Mouse (Mus musculus) bone marrow, adult 2 months (tissue): ENCODE results near the gene Hist1h2ab. TPM values are rescaled to one million over a fixed set of nuclear protein-coding genes. Genes with fewer than 3 reads are reported as not detected.
"Not testable (repeated sequence)": the region's sequence is repeated elsewhere in the genome, so short reads cannot be mapped to it uniquely, and the experiment has no call there.

Experiments
- H3K27ac ChIP-seq: fragments of 200-500 bp; 2 replicates; pipeline ENCODE4 v1.5.1; 2012; ENCODE audit warnings: low read depth, mild to moderate bottlenecking, control low read depth, inconsistent platforms, low read length; ENCODE audit not compliant: control insufficient read depth, poor library complexity, insufficient read depth
- H3K4me1 ChIP-seq: fragments of 200-500 bp; 2 replicates; pipeline ENCODE4 v1.6.1; 2011; ENCODE audit warnings: low read length; ENCODE audit not compliant: control insufficient read depth, insufficient read depth
- H3K4me3 ChIP-seq: fragments of 200-500 bp; replicated peaks from 2 replicates; pipeline ENCODE3; 2011; ENCODE audit warnings: mild to moderate bottlenecking, low read depth, low read length, control low read depth; ENCODE audit not compliant: control insufficient read depth
- CTCF ChIP-seq: fragments of 200-500 bp; IDR thresholded peaks from 2 replicates; pipeline ENCODE4 v1.5.1; 2011; ENCODE audit warnings: low read length, control low read depth; ENCODE audit not compliant: control insufficient read depth, insufficient read depth
- POLR2A ChIP-seq: fragments of 200-500 bp; IDR thresholded peaks from 2 replicates; pipeline ENCODE4 v1.6.1; 2011; ENCODE audit warnings: low read depth, mild to moderate bottlenecking, control low read depth, low read length, borderline replicate concordance; ENCODE audit not compliant: control insufficient read depth
- WGBS: fragments of 180-500 bp; shearing (Covaris S2); methylation state at CpG from one replicate; pipeline ENCODE4 v1.1.7; 2018; 5-methylcytosine and 5-hydroxymethylcytosine counted together
- polyA plus RNA-seq: library from polyadenylated mRNA; stranded (reverse); fragments of >200 nt; gene quantifications from 2 replicates; pipeline ENCODE4 v1.2.4, GENCODE M21; 2011; ENCODE audit warnings: low replicate concordance; ENCODE audit not compliant: missing spikeins, insufficient read depth, insufficient read length

Hist1h2ab gene
- 30.3 and 31.4 TPM in 2 replicates for polyA plus RNA-seq

GRCm38 (mm10) chr13:23750839-23751477, at the start of gene Hist1h2ab:
Gene Hist1h2ab (plus strand): TSS chr13:23751126.
- WGBS = under 1% methylated on average over 31 of the region's 47 CpGs
- peak within 1 kb of the TSS; percentile 69 for H3K4me3 ChIP-seq
- peak within 1 kb of the TSS; percentile 94 for H3K27ac ChIP-seq
- TF ChIP-seq POLR2A = peak; percentile 98
- not testable (repeated sequence) for H3K4me1 ChIP-seq

DNA sequence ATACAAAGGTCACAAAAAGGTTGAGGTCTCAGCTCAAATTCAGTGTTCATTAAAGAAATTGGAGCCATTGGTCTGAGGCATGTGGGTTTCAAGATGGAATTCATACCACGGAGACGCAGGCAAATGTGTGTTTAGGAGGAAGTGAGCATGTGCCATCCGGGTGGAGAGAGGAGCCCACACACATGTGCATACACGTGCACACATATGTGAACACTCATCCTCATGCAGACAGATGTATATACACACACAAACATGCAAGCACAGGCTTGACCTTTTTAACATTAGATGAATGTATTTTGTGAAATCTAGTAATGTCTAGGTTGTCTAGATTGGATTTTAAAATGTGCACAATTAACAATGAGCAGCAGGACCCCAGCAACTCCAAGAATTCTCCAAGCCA, 48.7 kb upstream of the Hist1h2ab start:
- Histone ChIP-seq H3K4me1 (no peaks in the 10 kb centered on the region; the same call in 1 of the 2 replicates), H3K27ac (no peak overlapping the region), H3K4me3 (no peak overlapping the region)
- TF ChIP-seq POLR2A (no peak), CTCF (no peak)
- WGBS = 35% methylated on average over 4 of the region's 4 CpGs

- not testable (repeated sequence) for H3K4me3 ChIP-seq, H3K4me1 ChIP-seq, H3K27ac ChIP-seq
- 56% methylated on average over 2 of the region's 2 CpGs for WGBS
Observed at GRCm38 (mm10) chr13:23702801-23703200, 48.1 kb upstream of the Hist1h2ab start.

DNA sequence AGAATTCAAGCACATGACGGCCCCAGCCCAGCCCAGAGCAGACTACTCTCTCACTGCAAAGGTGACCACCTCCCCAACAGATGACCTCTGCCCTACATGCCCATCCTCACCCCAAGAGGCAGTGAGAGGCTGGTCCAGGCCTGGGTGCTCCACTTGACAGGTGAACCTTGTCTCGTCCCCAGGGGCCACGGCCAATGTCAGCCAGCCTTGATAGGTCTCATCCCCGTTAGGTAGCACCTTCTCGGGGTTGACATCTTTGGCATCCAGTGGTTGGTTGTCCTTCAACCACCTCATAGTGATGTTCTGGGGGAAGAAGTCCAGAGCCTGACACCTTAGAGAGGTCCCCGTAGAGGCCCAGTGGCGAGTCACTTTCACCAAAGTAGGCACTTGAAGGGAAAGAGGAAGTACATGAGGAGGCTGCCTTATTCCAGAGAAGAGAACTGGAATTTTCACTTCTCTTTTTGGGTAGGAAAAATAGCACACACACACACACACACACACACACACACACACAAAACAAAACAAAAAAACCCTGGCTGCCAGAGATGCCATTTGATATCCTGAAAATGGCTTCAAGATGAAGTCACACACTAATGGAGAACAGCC, 45.1 kb upstream of the Hist1h2ab start:
- no peak overlapping the region for H3K27ac ChIP-seq
- H3K4me1 ChIP-seq = no peaks in the 10 kb centered on the region; the same call in 1 of the 2 replicates
- no peak for TF ChIP-seq POLR2A
- TF ChIP-seq CTCF = no peak
- no peak overlapping the region for H3K4me3 ChIP-seq
- 56% methylated on average over 7 of the region's 7 CpGs for WGBS

DNA sequence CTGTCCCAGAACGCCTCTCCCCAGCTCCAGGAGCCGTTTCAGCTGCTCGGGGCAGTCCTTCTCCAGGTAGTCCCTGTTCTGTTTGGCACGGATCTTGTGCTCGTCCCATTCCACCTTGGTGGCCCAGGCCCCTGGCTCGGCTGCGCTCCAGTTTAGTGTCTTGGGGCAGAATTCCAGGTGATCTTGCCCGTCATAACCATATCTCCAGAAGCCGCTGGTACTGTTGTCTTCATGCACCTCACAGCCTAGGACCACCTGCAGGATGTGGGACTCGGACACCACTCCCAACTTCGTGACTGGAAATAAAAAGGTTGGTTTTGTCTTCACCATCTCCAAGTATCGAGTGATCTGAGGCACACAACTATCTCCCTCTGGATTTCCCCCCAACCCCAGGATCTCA, 44.2 kb upstream of the Hist1h2ab start:
- H3K4me1 ChIP-seq = no peaks in the 10 kb centered on the region; the same call in 1 of the 2 replicates
- no peak for TF ChIP-seq CTCF
- no peak for TF ChIP-seq POLR2A
- H3K4me3 ChIP-seq = no peak overlapping the region
- 80% methylated on average over 12 of the region's 12 CpGs for WGBS
- no peak overlapping the region for H3K27ac ChIP-seq

- H3K4me1 ChIP-seq = no peaks in the 10 kb centered on the region; the same call in 1 of the 2 replicates
- WGBS = 76% methylated on average over 4 of the region's 4 CpGs
- TF ChIP-seq CTCF (no peak), POLR2A (no peak)
- H3K4me3 ChIP-seq = no peak overlapping the region
- H3K27ac ChIP-seq = no peak overlapping the region
Observed at GRCm38 (mm10) chr13:23708041-23708440, 42.9 kb upstream of the Hist1h2ab start.

DNA sequence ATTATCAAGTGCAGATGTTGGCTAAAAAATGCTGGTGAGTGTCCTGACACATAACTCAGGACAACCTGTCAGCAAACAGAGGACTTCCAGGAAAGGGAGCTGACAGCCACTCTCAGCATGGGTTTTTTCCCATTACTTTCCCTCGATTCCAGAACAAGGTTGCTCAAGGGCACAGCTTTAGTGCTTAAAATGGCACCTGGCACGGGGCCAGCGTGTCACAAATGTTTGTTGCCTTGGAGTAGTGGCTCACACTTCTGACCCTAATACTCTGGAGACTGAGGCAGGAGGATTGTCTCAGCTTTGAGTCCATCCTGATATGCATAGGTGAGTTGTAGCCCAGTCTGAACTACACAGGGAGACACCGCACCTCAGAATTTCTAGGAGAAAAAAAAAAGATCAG, 42.3 kb upstream of the Hist1h2ab start:
- H3K4me1 ChIP-seq = no peaks in the 10 kb centered on the region; the same call in 1 of the 2 replicates
- WGBS = 68% methylated on average over 4 of the region's 4 CpGs
- no peak for TF ChIP-seq POLR2A
- TF ChIP-seq CTCF = no peak

DNA sequence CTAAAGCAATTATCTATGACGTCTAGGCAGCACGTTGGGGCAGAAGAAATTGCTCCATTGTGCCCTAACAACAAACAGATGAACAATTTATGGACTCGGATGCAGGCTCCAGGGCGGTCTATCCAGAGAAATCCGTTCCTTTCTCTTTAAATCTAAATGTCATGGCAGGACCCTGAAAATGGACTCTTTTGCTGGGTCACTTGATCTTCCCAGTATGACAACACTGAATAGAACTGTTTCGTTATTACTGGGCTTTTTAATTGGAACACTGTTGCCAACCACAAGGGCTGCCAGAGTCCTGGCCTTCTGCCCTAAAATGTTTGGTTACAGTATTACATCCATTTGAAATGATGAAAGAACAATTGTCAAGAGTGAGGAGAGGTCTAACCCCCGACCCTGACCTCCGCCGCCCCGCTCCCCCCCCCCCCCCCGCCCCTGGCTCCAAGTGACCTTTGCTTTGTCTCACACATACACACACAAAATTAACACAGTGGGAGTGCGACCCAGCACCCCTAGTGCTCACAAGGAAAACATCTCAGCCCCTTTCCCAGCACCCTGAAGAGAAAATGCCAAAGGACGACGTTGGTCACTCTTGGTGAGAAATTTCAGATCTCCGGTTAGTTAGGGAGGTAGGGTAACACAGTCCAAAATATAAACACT, 41.1 kb upstream of the Hist1h2ab start:
- WGBS = 21% methylated on average over 15 of the region's 15 CpGs
- no peak for TF ChIP-seq POLR2A
- no peak for TF ChIP-seq CTCF
- Histone ChIP-seq H3K27ac (peak overlapping the region; percentile 78), H3K4me1 (no peaks in the 10 kb centered on the region; the same call in 1 of the 2 replicates), H3K4me3 (peak overlapping the region; percentile 75)

More for the DNA sequence above, 42.3 kb upstream of the Hist1h2ab start:
- Histone ChIP-seq H3K27ac (no peak overlapping the region), H3K4me3 (no peak overlapping the region)
